Mouse (Mus musculus): ENCODE data around the gene Upb1.

GRCm38 (mm10) chr10:75352541-75352940, 48.4 kb upstream of the Upb1 start:
- TF ChIP-seq ZNF384 (IDR thresholded peaks at IDR 0.05; ENCODE audit: low read depth, low read length) (no peak), ZC3H11A (IDR thresholded peaks at IDR 0.05; ENCODE audit: borderline replicate concordance, low read depth, low read length) (no peak), CHD2 (IDR thresholded peaks at IDR 0.05; ENCODE audit: low read depth, low read length) (no peak), HCFC1 (IDR thresholded peaks at IDR 0.05; ENCODE audit: borderline replicate concordance, insufficient read depth, low read length) (no peak), MAFK (IDR thresholded peaks at IDR 0.05; ENCODE audit: insufficient read depth, low read depth, low read length) (no peak)

All from ES-E14 (cell line).